14 mouse cellular contexts compared by ENCODE assay signal in genomic region chr13:109891910-109892265, GRCm38 (mm10).
"Had no signal": no experiment of that assay in that cellular context is flagged by ENCODE, and none has a peak within 500 bp of the region (broad histone marks: within the 10 kb centered on the region; RNA-seq: fewer than 3 reads in every experiment).

No protein-coding gene starts in this region.

- H3K4me2 ChIP-seq: liver, embryonic 12.5 days; lung, embryonic 14.5 days; midbrain, embryonic 12.5 days; neural tube, embryonic 12.5 days; stomach, embryonic 15.5 days had no signal

- H3K36me3 ChIP-seq: liver, embryonic 12.5 days; midbrain, embryonic 12.5 days; neural tube, embryonic 12.5 days; stomach, embryonic 15.5 days had no signal

- DNase-seq: lung, adult 18-20 months; lung, embryonic 14.5 days; lung, postnatal 10 days; lung, postnatal 4 days; right cerebral cortex, postnatal 14 days; thymus, adult 18-20 months; thymus, postnatal 14 days; thymus, postnatal 36 days had no signal

- H3K9ac ChIP-seq: liver, embryonic 12.5 days; liver, embryonic 14.5 days; lung, embryonic 14.5 days; midbrain, embryonic 12.5 days; neural tube, embryonic 12.5 days; stomach, embryonic 15.5 days had no signal

- H3K4me3 ChIP-seq: liver, embryonic 12.5 days; midbrain, embryonic 12.5 days; neural tube, embryonic 12.5 days; stomach, embryonic 15.5 days had no signal

- H3K27me3 ChIP-seq: liver, embryonic 12.5 days; midbrain, embryonic 12.5 days; neural tube, embryonic 12.5 days; stomach, embryonic 15.5 days had no signal

- H3K9me3 ChIP-seq: liver, embryonic 12.5 days; midbrain, embryonic 12.5 days; neural tube, embryonic 12.5 days; stomach, embryonic 15.5 days had no signal

- H3K27ac ChIP-seq: liver, embryonic 12.5 days; liver, embryonic 14.5 days; midbrain, embryonic 12.5 days; neural tube, embryonic 12.5 days; stomach, embryonic 15.5 days; stomach, postnatal 0 days had no signal

- H3K4me1 ChIP-seq: midbrain, embryonic 12.5 days; neural tube, embryonic 12.5 days; stomach, embryonic 15.5 days had no signal
